Comparison of ENCODE assay signal across 11 mouse cellular contexts in genomic region chr2:181763886-181764527, GRCm38 (mm10). TPM values are rescaled to one million over a fixed set of nuclear protein-coding genes. Genes with fewer than 3 reads are reported as not detected.
DNase-seq lines count a peak whose midpoint lies in the region; ATAC-seq lines count a peak whose summit lies in the region.
"Had no signal": no experiment of that assay in that cellular context is flagged by ENCODE, and none has a peak within 500 bp of the region (broad histone marks: within the 10 kb centered on the region; RNA-seq: fewer than 3 reads in every experiment).

No protein-coding gene starts in this region.

- H3K9ac ChIP-seq in forebrain, embryonic 12.5 days: peak overlapping the region; percentile 51
- peak overlapping the region; percentile 29 for H3K9ac ChIP-seq in hindbrain, embryonic 15.5 days
- H3K9ac ChIP-seq: liver, postnatal 0 days had no signal

- DNase-seq in embryonic facial prominence, embryonic 10.5 days (ENCODE audit: low spot score): peak; percentile 32
- DNase-seq in neural tube, embryonic 10.5 days (ENCODE audit: extremely low spot score, low spot score): peak; percentile 27
- DNase-seq in cerebellum, adult 9-11 months: no peak
- no peak for DNase-seq in lung, postnatal 10 days
- DNase-seq in ovary, postnatal 10 days (ENCODE audit: low spot score): no peak
- no peak for DNase-seq in frontal cortex, postnatal 25 days (ENCODE audit: low spot score in 2 of 2)

- ATAC-seq in forebrain, embryonic 12.5 days (ENCODE audit: low FRiP score): peak; percentile 42
- ATAC-seq in hindbrain, embryonic 15.5 days (ENCODE audit: low FRiP score, low read depth): no peak
- ATAC-seq: intestine, postnatal 0 days; liver, postnatal 0 days had no signal

- 17% methylated on average over 14 of the region's 14 CpGs for WGBS in embryonic facial prominence, embryonic 10.5 days
- 3% methylated on average over 14 of the region's 14 CpGs for WGBS in forebrain, embryonic 12.5 days
- WGBS in hindbrain, embryonic 15.5 days: 7% methylated on average over 14 of the region's 14 CpGs

- H3K4me2 ChIP-seq in forebrain, embryonic 12.5 days: peak overlapping the region; percentile 57
- peak overlapping the region; percentile 71 for H3K4me2 ChIP-seq in hindbrain, embryonic 15.5 days

- H3K36me3 ChIP-seq in embryonic facial prominence, embryonic 10.5 days (replicated peaks): no peaks in the 10 kb centered on the region
- no peaks in the 10 kb centered on the region for H3K36me3 ChIP-seq in forebrain, embryonic 12.5 days (replicated peaks)
- H3K36me3 ChIP-seq in hindbrain, embryonic 15.5 days: no peaks in the 10 kb centered on the region

- H3K9me3 ChIP-seq in embryonic facial prominence, embryonic 10.5 days: no peaks in the 10 kb centered on the region
- no peaks in the 10 kb centered on the region for H3K9me3 ChIP-seq in forebrain, embryonic 12.5 days
- no peaks in the 10 kb centered on the region for H3K9me3 ChIP-seq in hindbrain, embryonic 15.5 days

- peaks cover 25% of the 10 kb centered on the region for H3K4me1 ChIP-seq in embryonic facial prominence, embryonic 10.5 days
- peaks cover 68% of the 10 kb centered on the region for H3K4me1 ChIP-seq in forebrain, embryonic 12.5 days
- H3K4me1 ChIP-seq in hindbrain, embryonic 15.5 days (replicated peaks): peaks cover 52% of the 10 kb centered on the region

- peak overlapping the region; percentile 4; the same call in 1 of the 2 replicates for H3K27ac ChIP-seq in embryonic facial prominence, embryonic 10.5 days (replicated peaks)
- peak overlapping the region; percentile 96 for H3K27ac ChIP-seq in forebrain, embryonic 12.5 days
- H3K27ac ChIP-seq in hindbrain, embryonic 15.5 days (replicated peaks): peak overlapping the region; percentile 80

- H3K27me3 ChIP-seq in embryonic facial prominence, embryonic 10.5 days (replicated peaks; ENCODE audit: low read depth, poor library complexity, severe bottlenecking): peaks cover 13% of the 10 kb centered on the region; the same call in 1 of the 2 replicates
- H3K27me3 ChIP-seq in forebrain, embryonic 12.5 days: no peaks in the 10 kb centered on the region
- H3K27me3 ChIP-seq in hindbrain, embryonic 15.5 days: no peaks in the 10 kb centered on the region

- H3K4me3 ChIP-seq in embryonic facial prominence, embryonic 10.5 days: peak overlapping the region; percentile 43
- peak overlapping the region; percentile 42 for H3K4me3 ChIP-seq in forebrain, embryonic 12.5 days (replicated peaks)
- H3K4me3 ChIP-seq in hindbrain, embryonic 15.5 days: peak overlapping the region; percentile 28

RNA-seq across cellular contexts. Expression of gene Myt1, which starts 0.9 kb away (rescaled TPM):
- 7.4 and 7.5 TPM in 2 replicates for polyA plus RNA-seq in embryonic facial prominence, embryonic 10.5 days (2016; fragmentation: Nextera tagmentation; extraction: Ambion mirVana)
- 51.9 and 60.8 TPM in 2 replicates for polyA plus RNA-seq in forebrain, embryonic 12.5 days (2016; fragmentation: Nextera tagmentation; extraction: Ambion mirVana)
- polyA plus RNA-seq in hindbrain, embryonic 15.5 days (2015; fragmentation: Nextera tagmentation; extraction: Ambion mirVana): 14.8 and 19.1 TPM in 2 replicates
- polyA plus RNA-seq: gonadal fat pad, adult 2 months; liver, postnatal 0 days had no signal

RNA-seq across cellular contexts. Expression of gene Oprl1, which starts 49.2 kb away (rescaled TPM):
- 2.6 and 3.1 TPM in 2 replicates for polyA plus RNA-seq in embryonic facial prominence, embryonic 10.5 days (2016; fragmentation: Nextera tagmentation; extraction: Ambion mirVana)
- polyA plus RNA-seq in forebrain, embryonic 12.5 days (2016; fragmentation: Nextera tagmentation; extraction: Ambion mirVana): 28.4 and 29.2 TPM in 2 replicates
- polyA plus RNA-seq in hindbrain, embryonic 15.5 days (2015; fragmentation: Nextera tagmentation; extraction: Ambion mirVana): 83.9 and 86.4 TPM in 2 replicates

Comparison
In these comparisons a context has a peak if more than half of its experiments do, and no peak if none do; other contexts are left out.
1. DNase-seq: peak in embryonic facial prominence, embryonic 10.5 days (single experiment) and neural tube, embryonic 10.5 days (single experiment); none in cerebellum, adult 9-11 months (single experiment), lung, postnatal 10 days (single experiment), ovary, postnatal 10 days (single experiment) and frontal cortex, postnatal 25 days (0 of 2).
2. H3K27ac ChIP-seq: peak in every context shown above with its lines; median percentile 96 in forebrain, embryonic 12.5 days; 80 in hindbrain, embryonic 15.5 days; 4 in embryonic facial prominence, embryonic 10.5 days.
3. Peak in every context shown above with its lines, with median percentiles within 50 percentile points of each other: H3K4me3 ChIP-seq.